Mouse (Mus musculus): Measurements from ENCODE around the gene Sf3b4.

Sf3b4 gene

DNA sequence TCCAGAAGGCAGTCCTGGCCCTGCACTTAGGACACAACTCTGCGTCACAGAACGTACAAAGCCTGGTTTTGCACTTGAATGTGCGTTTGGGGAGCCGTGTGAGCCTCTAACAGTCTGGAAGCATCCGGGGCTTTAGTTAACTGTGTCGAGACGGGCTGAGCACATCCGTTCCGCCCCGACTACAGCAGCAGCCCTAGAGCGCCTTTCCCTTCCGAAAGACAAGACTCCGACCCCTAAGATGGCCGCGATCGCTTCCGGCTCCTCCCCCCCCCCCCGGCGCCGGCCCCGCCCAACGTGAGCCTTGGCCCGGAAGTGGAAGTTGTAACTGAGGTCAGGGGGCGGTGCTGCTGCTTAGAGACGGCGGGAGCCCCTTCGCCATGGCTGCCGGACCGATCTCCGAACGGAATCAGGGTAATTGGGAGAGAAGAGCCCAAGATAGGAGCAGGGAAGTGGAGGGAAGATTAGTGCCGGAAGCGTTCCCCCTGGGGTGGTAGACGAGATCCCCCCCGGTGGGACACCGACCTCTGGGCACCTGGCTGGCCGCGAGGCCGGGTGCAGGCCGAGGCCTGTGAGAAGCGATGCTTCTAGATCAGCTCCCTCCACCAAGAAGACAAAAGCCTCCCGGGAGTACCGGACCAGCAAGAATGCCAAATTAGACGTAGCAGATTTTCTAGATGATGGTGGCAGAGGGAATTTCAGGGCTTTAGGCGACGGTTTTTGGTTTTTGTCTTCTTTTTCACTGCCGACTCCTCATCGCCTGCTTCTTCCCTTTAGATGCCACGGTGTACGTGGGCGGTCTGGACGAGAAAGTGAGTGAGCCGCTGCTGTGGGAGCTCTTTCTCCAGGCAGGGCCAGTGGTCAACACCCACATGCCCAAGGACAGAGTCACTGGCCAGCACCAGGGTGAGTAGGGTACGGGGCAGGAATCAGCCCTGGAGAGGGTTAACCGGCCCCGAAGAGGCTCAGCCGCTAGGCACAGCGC lies at the start of gene Sf3b4:
Gene Sf3b4, plus strand, starts transcription at position 136 of the 982 bp plus-strand sequence.
- peak; percentile 91 for DNase-seq (ENCODE audit: low spot score)

GRCm38 (mm10) chr3:96124235-96124634 lies 47.9 kb upstream of the Sf3b4 start:
- DNase-seq (ENCODE audit: low spot score), result no peak

GRCm38 (mm10) chr3:96128128-96128527 lies 44.0 kb upstream of the Sf3b4 start:
- peak; percentile 15 for DNase-seq (ENCODE audit: low spot score)

- DNase-seq (ENCODE audit: low spot score), result no peak
Measured at GRCm38 (mm10) chr3:96132478-96132877, 39.7 kb upstream of the Sf3b4 start.

DNA sequence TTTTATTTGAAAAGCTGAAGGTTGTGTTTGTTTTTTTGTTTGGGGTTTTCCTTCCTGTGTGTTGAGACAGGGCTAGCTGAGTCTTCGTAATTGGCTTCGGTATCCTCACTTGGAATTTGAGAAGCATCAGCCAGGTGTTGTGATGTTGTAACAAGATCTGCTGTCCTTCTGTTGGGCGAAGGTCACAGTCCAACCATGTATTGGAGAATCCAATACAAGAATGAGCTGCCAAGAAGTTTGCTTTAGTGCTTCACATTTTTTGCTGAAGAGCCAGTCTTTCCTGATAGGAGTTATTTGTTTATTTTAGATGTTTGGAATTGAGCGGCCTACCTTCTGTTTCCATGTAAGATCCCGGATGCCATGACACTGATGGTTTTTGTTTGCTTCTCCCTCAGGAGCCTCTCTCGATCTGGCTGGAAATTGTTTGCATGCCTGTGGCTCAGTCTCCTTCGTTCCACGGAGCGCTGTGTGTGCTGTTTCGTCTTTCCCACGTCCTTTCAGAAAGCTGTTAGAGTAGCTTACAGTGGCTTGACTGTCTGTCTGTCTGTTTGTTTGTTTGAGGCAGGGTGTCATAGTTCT lies 38.7 kb upstream of the Sf3b4 start:
- DNase-seq (ENCODE audit: low spot score), result no peak

- DNase-seq (ENCODE audit: low spot score), result no peak
Measured at GRCm38 (mm10) chr3:96135011-96135410, 37.1 kb upstream of the Sf3b4 start.

GRCm38 (mm10) chr3:96147950-96148349 lies 24.2 kb upstream of the Sf3b4 start:
- DNase-seq (ENCODE audit: low spot score), result peak; percentile 84

GRCm38 (mm10) chr3:96151836-96152235 lies 20.3 kb upstream of the Sf3b4 start:
- no peak for DNase-seq (ENCODE audit: low spot score)

DNA sequence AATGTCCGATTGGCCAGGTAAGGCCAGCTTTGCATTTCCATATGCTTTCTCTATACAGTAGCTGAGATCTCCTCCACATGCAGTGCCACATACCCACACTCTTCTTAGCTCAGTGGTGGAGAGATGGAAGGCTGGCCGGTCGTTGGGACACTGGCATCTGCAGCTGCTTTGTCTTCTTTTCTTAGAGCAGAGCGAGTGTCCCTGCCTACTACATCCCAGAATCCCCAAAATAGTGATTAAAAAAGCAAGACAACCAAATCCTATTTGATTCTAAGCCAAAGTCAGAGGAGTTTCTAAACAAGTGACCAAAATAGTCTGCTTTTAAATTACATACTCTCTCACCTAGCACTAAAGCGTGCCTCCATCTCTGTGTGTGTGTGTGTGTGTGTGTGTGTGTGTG lies 19.5 kb upstream of the Sf3b4 start:
- DNase-seq (ENCODE audit: low spot score), result no peak

- DNase-seq (ENCODE audit: low spot score), result no peak
Measured at GRCm38 (mm10) chr3:96155501-96155900, 16.6 kb upstream of the Sf3b4 start.

GRCm38 (mm10) chr3:96159820-96160219 lies 12.3 kb upstream of the Sf3b4 start:
- DNase-seq (ENCODE audit: low spot score), result no peak

DNA sequence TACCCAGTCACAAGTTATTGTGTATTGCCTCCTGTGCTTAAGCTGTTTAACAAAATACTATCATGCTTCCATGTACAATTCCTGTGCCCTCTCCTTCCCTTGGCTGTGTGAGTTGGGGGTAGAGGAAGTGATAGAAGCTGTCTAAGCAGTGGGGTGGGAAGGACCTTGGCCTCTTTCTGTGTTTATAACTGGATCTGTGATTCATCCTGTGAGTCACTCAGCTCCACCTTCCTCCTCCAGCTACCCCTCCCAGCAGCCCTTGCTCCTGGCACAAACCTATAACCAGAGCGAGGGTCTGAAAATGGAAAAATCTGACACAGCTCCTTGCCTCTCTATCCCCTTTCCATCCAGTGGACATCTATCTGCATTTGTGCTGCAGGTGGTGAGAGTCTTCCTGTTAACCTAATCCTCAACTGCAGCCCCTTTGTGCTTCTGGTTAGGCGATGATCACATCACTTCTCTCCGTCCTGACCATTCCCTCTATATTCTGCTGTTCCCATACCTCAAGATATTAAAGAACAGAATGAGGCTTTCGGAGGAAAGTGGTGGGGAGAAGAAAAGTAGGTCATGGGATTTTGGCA lies 11.8 kb upstream of the Sf3b4 start:
- DNase-seq (ENCODE audit: low spot score), result peak; percentile 48

GRCm38 (mm10) chr3:96160803-96161516 lies 11.2 kb upstream of the Sf3b4 start:
- peak; percentile 35 for DNase-seq (ENCODE audit: low spot score)

GRCm38 (mm10) chr3:96161869-96162840 lies 10.0 kb upstream of the Sf3b4 start, which contains the start of gene Mtmr11:
Gene Mtmr11, plus strand, starts transcription at chr3:96162004.
- no peak for DNase-seq (ENCODE audit: low spot score)

DNA sequence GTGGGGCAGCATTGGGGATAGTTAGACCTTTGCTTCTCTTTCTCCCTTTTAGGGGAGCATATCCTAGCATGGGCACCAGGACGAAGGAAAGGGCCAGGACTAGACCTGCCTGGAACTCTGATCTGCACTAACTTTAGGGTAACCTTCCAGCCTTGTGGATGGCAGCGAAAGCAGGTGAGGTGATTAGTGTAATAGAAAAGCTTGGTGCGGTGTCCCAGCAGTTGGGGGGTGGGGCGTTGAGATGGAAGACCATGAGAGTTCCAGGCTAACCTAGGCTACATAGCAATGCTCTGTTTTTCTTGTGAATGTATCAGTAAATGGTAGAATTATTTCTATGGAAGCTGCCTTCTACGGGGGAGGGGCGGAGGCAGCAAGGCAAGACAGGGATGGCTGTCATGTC lies 9.1 kb upstream of the Sf3b4 start:
- no peak for DNase-seq (ENCODE audit: low spot score)

- DNase-seq (ENCODE audit: low spot score), result no peak
Measured at GRCm38 (mm10) chr3:96168466-96169158, 3.5 kb upstream of the Sf3b4 start.

DNA sequence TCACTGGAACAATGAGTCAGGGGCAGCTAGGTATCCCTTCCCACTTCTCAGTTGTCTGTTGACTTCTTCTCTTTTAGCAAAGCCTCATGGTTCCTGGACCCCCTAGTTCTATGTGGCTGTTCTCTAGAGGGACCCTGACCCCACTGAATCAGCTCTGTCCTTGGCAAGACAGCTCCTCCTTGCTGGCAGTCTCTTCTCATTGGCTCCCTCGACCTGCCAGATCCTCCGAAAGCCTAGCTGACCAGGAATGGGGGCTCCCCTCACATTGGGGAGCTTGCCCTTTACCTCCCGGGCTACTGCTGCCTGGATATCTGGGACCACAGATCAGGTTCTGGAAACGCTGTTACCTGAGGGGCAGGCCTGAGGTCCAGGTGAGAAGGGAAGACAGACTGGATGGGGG lies 1.9 kb upstream of the Sf3b4 start:
- DNase-seq (ENCODE audit: low spot score), result no peak

DNA sequence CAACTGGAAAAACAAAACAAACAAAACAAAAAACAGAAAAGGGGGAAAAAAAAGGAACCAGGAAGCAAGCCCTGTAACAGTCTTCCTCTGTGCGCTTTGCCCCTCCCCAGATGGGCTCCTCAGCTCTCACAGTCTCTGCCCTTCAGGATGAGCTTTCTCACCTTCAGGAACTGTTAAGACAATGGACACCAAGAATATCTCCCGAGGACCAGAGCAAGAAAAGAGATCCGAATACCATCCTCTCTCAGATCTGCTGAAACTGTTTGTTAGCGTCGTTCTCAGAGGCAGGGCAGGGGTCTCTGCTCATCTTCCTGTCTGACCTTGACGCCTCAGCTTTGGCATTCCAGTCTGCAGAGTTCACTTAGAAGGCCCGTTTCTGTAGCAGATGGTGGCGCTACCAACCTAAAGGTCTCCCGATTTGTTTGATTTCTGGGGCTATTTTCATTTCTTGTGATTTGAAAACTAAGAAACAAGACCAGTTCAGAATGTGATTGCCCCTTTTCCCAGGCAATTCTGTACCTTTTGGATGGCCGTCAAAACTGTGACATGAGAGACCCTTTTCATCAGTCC lies 1.1 kb upstream of the Sf3b4 start:
- DNase-seq (ENCODE audit: low spot score), result peak; percentile 16

DNA sequence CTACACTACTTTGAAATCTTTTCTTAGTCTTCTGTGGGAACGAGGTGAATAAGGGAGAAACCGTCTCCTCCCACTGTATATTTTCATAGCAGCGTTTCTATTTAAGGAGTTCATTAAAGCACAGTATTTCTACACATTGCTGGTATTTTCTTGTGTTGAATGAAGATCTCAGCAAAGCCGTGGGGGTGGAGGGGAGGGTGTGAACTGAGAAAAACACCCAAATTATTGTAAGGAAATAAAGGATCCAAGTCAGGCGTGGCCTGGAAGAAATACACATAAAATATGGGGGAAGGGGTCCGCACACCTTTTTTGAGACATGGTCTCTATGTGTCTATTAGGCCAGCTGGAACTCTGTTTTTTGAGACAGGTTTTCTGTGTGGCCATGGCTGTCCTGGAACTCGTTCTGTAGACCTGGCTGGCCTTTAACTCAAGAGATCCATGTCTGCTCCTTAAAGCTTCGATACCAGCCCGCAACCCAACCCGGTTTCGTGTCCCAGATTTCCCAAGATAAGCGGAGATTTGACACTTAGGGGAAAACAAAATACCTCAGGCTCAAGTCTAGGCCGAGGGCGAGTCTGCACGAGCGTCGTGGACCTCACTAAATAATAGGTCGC lies 442 bp upstream of the Sf3b4 start:
- DNase-seq (ENCODE audit: low spot score), result no peak

- DNase-seq (ENCODE audit: low spot score), result no peak
Measured at GRCm38 (mm10) chr3:96173185-96173584, 1.1 kb downstream of the Sf3b4 start.

Data from adipocyte (in vitro differentiated cells).